Mouse (Mus musculus) forebrain, postnatal 0 days (tissue): ENCODE data around the gene Col15a1. TPM values are rescaled to one million over a fixed set of nuclear protein-coding genes. Genes with fewer than 3 reads are reported as not detected.

Source experiments
- ATAC-seq: fragments of 200-750 bp; cut with Nextera tagmentation; 2 replicates; pipeline ENCODE4 v1.8.0; 2017; ENCODE audit warnings: mild to moderate bottlenecking, moderate library complexity
- DNase-seq: peaks from one replicate; pipeline ENCODE4 v3.0.0-alpha.2; 2015
- H3K27ac ChIP-seq: fragments of 300-500 bp; sonication (generic); 2 replicates; pipeline ENCODE4 v1.5.1; 2014; ENCODE audit warnings: low read depth, mild to moderate bottlenecking, antibody characterized with exemption, low read length, moderate library complexity, mixed read lengths
- H3K27me3 ChIP-seq: fragments of 300-500 bp; sonication (generic); 2 replicates; pipeline ENCODE4 v1.6.1; 2014; ENCODE audit warnings: mild to moderate bottlenecking, low read length, mixed read lengths; ENCODE audit not compliant: insufficient read depth
- H3K36me3 ChIP-seq: fragments of 300-500 bp; sonication (generic); 2 replicates; pipeline ENCODE4 v1.6.1; 2014; ENCODE audit warnings: mild to moderate bottlenecking, moderate library complexity; ENCODE audit not compliant: insufficient read depth
- H3K4me1 ChIP-seq: fragments of 300-500 bp; sonication (generic); 2 replicates; pipeline ENCODE4 v1.6.1; 2014; ENCODE audit warnings: antibody characterized with exemption; ENCODE audit not compliant: insufficient read depth
- H3K4me2 ChIP-seq: fragments of 300-500 bp; sonication (generic); 2 replicates; pipeline ENCODE4 v1.6.1; 2014; ENCODE audit warnings: low read depth, mild to moderate bottlenecking, moderate library complexity
- H3K4me3 ChIP-seq: fragments of 300-500 bp; sonication (generic); 2 replicates; pipeline ENCODE4 v1.5.1; 2014; ENCODE audit warnings: low read depth, low read length, mixed read lengths
- H3K9ac ChIP-seq: fragments of 300-500 bp; sonication (generic); 2 replicates; pipeline ENCODE4 v1.6.1; 2014; ENCODE audit warnings: mild to moderate bottlenecking
- H3K9me3 ChIP-seq: fragments of 300-500 bp; sonication (generic); 2 replicates; pipeline ENCODE4 v1.6.1; 2016; ENCODE audit warnings: low read length
- CTCF ChIP-seq: sonication (generic); IDR thresholded peaks from 2 replicates; pipeline ENCODE4 v1.5.1; 2016; ENCODE audit warnings: antibody characterized with exemption, control low read depth, low read depth
- WGBS: fragments of 180-500 bp; shearing (Covaris S2); extraction: QIAGEN DNeasy Blood & Tissue Kit; methylation state at CpG from one replicate; pipeline ENCODE4 v1.1.7; 2014; 5-methylcytosine and 5-hydroxymethylcytosine counted together
- polyA plus RNA-seq: library from polyadenylated mRNA; unstranded; fragments of >200 nt; fragmentation: Nextera tagmentation; extraction: Ambion mirVana; gene quantifications from 2 replicates; pipeline ENCODE4 v1.2.1, GENCODE M21; 2015
- total RNA-seq: library from RNA; depleted of rRNA; stranded (reverse); fragments of >200 nt; gene quantifications from 2 replicates; pipeline ENCODE4 v1.2.3, GENCODE M21; 2014; rRNA removed

Gene Col15a1
- total and polyA plus RNA-seq, 2 experiments from 2014 or later: 2.5 to 6.2 TPM

- Histone ChIP-seq H3K9ac (peak overlapping the region; percentile 80), H3K27me3 (no peaks in the 10 kb centered on the region), H3K27ac (peak overlapping the region; percentile 85), H3K9me3 (no peaks in the 10 kb centered on the region), H3K4me1 (peaks cover 6% of the 10 kb centered on the region), H3K36me3 (no peaks in the 10 kb centered on the region), H3K4me2 (peak overlapping the region; percentile 94), H3K4me3 (peak overlapping the region; percentile 87)
- WGBS: under 1% methylated on average over 55 of the region's 73 CpGs
- DNase-seq (peak; percentile 54), ATAC-seq (peak; percentile 55)
- TF ChIP-seq CTCF: no peak
Observed at GRCm38 (mm10) chr4:47353416-47354111, 145.6 kb downstream of the Col15a1 start.

GRCm38 (mm10) chr4:47354304-47354703, 146.3 kb downstream of the Col15a1 start:
- Histone ChIP-seq H3K36me3 (no peaks in the 10 kb centered on the region), H3K27ac (no peak overlapping the region), H3K4me2 (peak overlapping the region; percentile 94), H3K4me3 (peak overlapping the region; percentile 87), H3K4me1 (peaks cover 6% of the 10 kb centered on the region), H3K9me3 (no peaks in the 10 kb centered on the region), H3K9ac (peak overlapping the region; percentile 80; the same call in 1 of the 2 replicates), H3K27me3 (no peaks in the 10 kb centered on the region)
- no peak for TF ChIP-seq CTCF
- 22% methylated on average over 3 of the region's 3 CpGs for WGBS
- no peak for DNase-seq
- ATAC-seq: no peak

GRCm38 (mm10) chr4:47362662-47363061, 154.7 kb downstream of the Col15a1 start:
- no peak overlapping the region for H3K27ac ChIP-seq
- no peak overlapping the region for H3K4me3 ChIP-seq
- no peak for TF ChIP-seq CTCF
- no peaks in the 10 kb centered on the region for H3K9me3 ChIP-seq
- H3K36me3 ChIP-seq: no peaks in the 10 kb centered on the region
- DNase-seq (no peak), ATAC-seq (no peak)
- no peak overlapping the region for H3K9ac ChIP-seq
- H3K4me1 ChIP-seq: peaks cover 5% of the 10 kb centered on the region; the same call in 1 of the 2 replicates
- no peak overlapping the region for H3K4me2 ChIP-seq
- no peaks in the 10 kb centered on the region for H3K27me3 ChIP-seq
- 86% methylated on average over 2 of the region's 2 CpGs for WGBS

Other genes with a start within 250 kb of the Col15a1 start
- gene Gabbr2, start 216.3 kb upstream of the Col15a1 start, total RNA-seq: 51.8 and 65.3 TPM in 2 replicates
- 6.4 and 14.7 TPM in 2 replicates for gene Gabbr2, start 216.3 kb upstream of the Col15a1 start, polyA plus RNA-seq
- 9.0 and 11.0 TPM in 2 replicates for gene Anks6, start 150.7 kb upstream of the Col15a1 start, total RNA-seq
- 2.1 TPM in 2 replicates for gene Anks6, start 150.7 kb upstream of the Col15a1 start, polyA plus RNA-seq
- gene Galnt12, start 116.3 kb upstream of the Col15a1 start, total RNA-seq: 1.4 and 1.5 TPM in 2 replicates
- gene Galnt12, start 116.3 kb upstream of the Col15a1 start, polyA plus RNA-seq: 0.84 and 1.2 TPM in 2 replicates
- gene Tgfbr1, start 145.1 kb downstream of the Col15a1 start, total RNA-seq: 46.9 and 47.5 TPM in 2 replicates
- 13.9 and 16.8 TPM in 2 replicates for gene Tgfbr1, start 145.1 kb downstream of the Col15a1 start, polyA plus RNA-seq